Mouse (Mus musculus) embryonic facial prominence, embryonic 15.5 days (tissue): Measurements from ENCODE around the gene Dhps. TPM values are rescaled to one million over a fixed set of nuclear protein-coding genes. Genes with fewer than 3 reads are reported as not detected.
"Not testable (repeated sequence)": the region's sequence is repeated elsewhere in the genome, so short reads cannot be mapped to it uniquely, and the experiment has no call there.

Source experiments
- ATAC-seq: fragments of 200-750 bp; cut with Nextera tagmentation; 2 replicates; pipeline ENCODE4 v1.8.0; 2017; ENCODE audit warnings: low read depth, moderate TSS enrichment; ENCODE audit not compliant: insufficient number of reproducible peaks, low FRiP score, low TSS enrichment
- H3K27ac ChIP-seq: fragments of 300-500 bp; sonication (generic); replicated peaks from 2 replicates; pipeline ENCODE4 v1.5.1; 2015; ENCODE audit warnings: mild to moderate bottlenecking, inconsistent platforms
- H3K27me3 ChIP-seq: fragments of 300-500 bp; sonication (generic); 2 replicates; pipeline ENCODE4 v1.6.1; 2015; ENCODE audit warnings: inconsistent platforms
- H3K36me3 ChIP-seq: fragments of 300-500 bp; sonication (generic); 2 replicates; pipeline ENCODE4 v1.6.1; 2015; ENCODE audit warnings: mild to moderate bottlenecking, inconsistent platforms
- H3K4me1 ChIP-seq: fragments of 300-500 bp; sonication (generic); 2 replicates; pipeline ENCODE4 v1.6.1; 2015; ENCODE audit warnings: inconsistent platforms
- H3K4me2 ChIP-seq: fragments of 300-500 bp; sonication (generic); replicated peaks from 2 replicates; pipeline ENCODE4 v1.6.1; 2015; ENCODE audit warnings: mild to moderate bottlenecking, inconsistent platforms
- H3K4me3 ChIP-seq: fragments of 300-500 bp; sonication (generic); replicated peaks from 2 replicates; pipeline ENCODE4 v1.5.1; 2015; ENCODE audit warnings: mild to moderate bottlenecking, inconsistent platforms
- H3K9ac ChIP-seq: fragments of 300-500 bp; sonication (generic); 2 replicates; pipeline ENCODE4 v1.6.1; 2015; ENCODE audit warnings: inconsistent platforms
- H3K9me3 ChIP-seq: fragments of 300-500 bp; sonication (generic); replicated peaks from 2 replicates; pipeline ENCODE4 v1.6.1; 2016; ENCODE audit warnings: inconsistent platforms
- WGBS: fragments of 180-500 bp; shearing (Covaris S2); methylation state at CpG from one replicate; pipeline ENCODE4 v1.1.7; 2015; 5-methylcytosine and 5-hydroxymethylcytosine counted together
- polyA plus RNA-seq: library from polyadenylated mRNA; unstranded; fragments of >200 nt; fragmentation: Nextera tagmentation; extraction: Ambion mirVana; gene quantifications from 2 replicates; pipeline ENCODE4 v1.2.1, GENCODE M21; 2015

Dhps gene
- polyA plus RNA-seq, 1 experiment from 2014 or later: 57.9 TPM

GRCm38 (mm10) chr8:85080532-85081215 is 9.1 kb downstream of the Dhps start, which contains the start of gene Wdr83os:
TSS of gene Wdr83os (plus strand) at chr8:85080740.
- peak within 1 kb of the TSS; percentile 93 for H3K4me2 ChIP-seq
- H3K9ac ChIP-seq: peak within 1 kb of the TSS; percentile 93
- H3K27ac ChIP-seq: peak within 1 kb of the TSS; percentile 87
- no peaks in the 10 kb centered on the region for H3K27me3 ChIP-seq
- H3K4me3 ChIP-seq: peak within 1 kb of the TSS; percentile 83
- peaks cover 28% of the 10 kb centered on the region for H3K36me3 ChIP-seq
- H3K4me1 ChIP-seq: peaks cover 32% of the 10 kb centered on the region
- no peak for ATAC-seq
- H3K9me3 ChIP-seq: no peaks in the 10 kb centered on the region
- 0% methylated on average over 30 of the region's 30 CpGs for WGBS

- Histone ChIP-seq H3K4me2 (peak within 1 kb of the TSS; percentile 93), H3K27ac (peak within 1 kb of the TSS; percentile 87), H3K27me3 (no peaks in the 10 kb centered on the region), H3K4me1 (peaks cover 32% of the 10 kb centered on the region), H3K9me3 (no peaks in the 10 kb centered on the region), H3K4me3 (peak within 1 kb of the TSS; percentile 83), H3K36me3 (peaks cover 24% of the 10 kb centered on the region), H3K9ac (peak within 1 kb of the TSS; percentile 93)
- 0% methylated on average over 9 of the region's 9 CpGs for WGBS
- peak; percentile 44; the same call in 1 of the 2 replicates for ATAC-seq
Measured at GRCm38 (mm10) chr8:85081216-85081555, 9.6 kb downstream of the Dhps start, which contains the start of gene Wdr83. TSS of gene Wdr83 (minus strand) at chr8:85081306.

GRCm38 (mm10) chr8:85082169-85082568 is 10.6 kb downstream of the Dhps start:
- 91% methylated on average over 4 of the region's 4 CpGs for whole genome bisulfite sequencing
- not testable (repeated sequence) for ATAC-seq, H3K27me3 ChIP-seq, H3K9ac ChIP-seq, H3K9me3 ChIP-seq, H3K4me3 ChIP-seq, H3K4me2 ChIP-seq
- Histone ChIP-seq H3K36me3 (peaks cover 22% of the 10 kb centered on the region), H3K4me1 (peaks cover 32% of the 10 kb centered on the region), H3K27ac (0 out of 2 replicates have a peak overlapping the region, but pooled peaks have one; percentile 65)

- Histone ChIP-seq H3K27me3 (no peaks in the 10 kb centered on the region), H3K9ac (peak within 1 kb of the TSS; percentile 62), H3K4me3 (peak within 1 kb of the TSS; percentile 71), H3K4me2 (peak within 1 kb of the TSS; percentile 88), H3K27ac (peak within 1 kb of the TSS; percentile 65), H3K36me3 (peaks cover 25% of the 10 kb centered on the region), H3K9me3 (no peaks in the 10 kb centered on the region), H3K4me1 (peaks cover 32% of the 10 kb centered on the region)
- WGBS: under 1% methylated on average over 30 of the region's 30 CpGs
- ATAC-seq: peak; percentile 88
Measured at GRCm38 (mm10) chr8:85083108-85083813, 11.7 kb downstream of the Dhps start, which contains the start of gene Man2b1. TSS of gene Man2b1 (plus strand) at chr8:85083270.

GRCm38 (mm10) chr8:85084633-85085032 is 13.1 kb downstream of the Dhps start:
- H3K4me1 ChIP-seq: peaks cover 29% of the 10 kb centered on the region
- peaks cover 28% of the 10 kb centered on the region for H3K36me3 ChIP-seq
- H3K9ac ChIP-seq: no peak overlapping the region
- 86% methylated on average over 8 of the region's 8 CpGs for WGBS
- H3K27ac ChIP-seq: no peak overlapping the region
- no peak for ATAC-seq
- H3K4me3 ChIP-seq: no peak overlapping the region
- no peaks in the 10 kb centered on the region for H3K9me3 ChIP-seq
- H3K27me3 ChIP-seq: no peaks in the 10 kb centered on the region
- H3K4me2 ChIP-seq: no peak overlapping the region

- no peaks in the 10 kb centered on the region for H3K27me3 ChIP-seq
- peaks cover 33% of the 10 kb centered on the region for H3K36me3 ChIP-seq
- no peak for ATAC-seq
- H3K9ac ChIP-seq: no peak overlapping the region
- H3K4me1 ChIP-seq: peaks cover 23% of the 10 kb centered on the region
- H3K9me3 ChIP-seq: no peaks in the 10 kb centered on the region
- no peak overlapping the region for H3K27ac ChIP-seq
- 78% methylated on average over 3 of the region's 3 CpGs for WGBS
- H3K4me3 ChIP-seq: no peak overlapping the region
- no peak overlapping the region for H3K4me2 ChIP-seq
Measured at GRCm38 (mm10) chr8:85086238-85086637, 14.7 kb downstream of the Dhps start.

- Histone ChIP-seq H3K4me1 (peaks cover 5% of the 10 kb centered on the region), H3K4me2 (no peak overlapping the region), H3K36me3 (peaks cover 49% of the 10 kb centered on the region), H3K4me3 (no peak overlapping the region), H3K27ac (no peak overlapping the region), H3K9me3 (no peaks in the 10 kb centered on the region), H3K27me3 (no peaks in the 10 kb centered on the region), H3K9ac (no peak overlapping the region)
- 80% methylated on average over 2 of the region's 2 CpGs for WGBS
- ATAC-seq: no peak
Measured at GRCm38 (mm10) chr8:85088771-85089170, 17.2 kb downstream of the Dhps start.

GRCm38 (mm10) chr8:85090856-85091255 is 19.3 kb downstream of the Dhps start:
- H3K36me3 ChIP-seq: peaks cover 56% of the 10 kb centered on the region
- H3K27ac ChIP-seq: no peak overlapping the region
- H3K4me2 ChIP-seq: no peak overlapping the region
- 89% methylated on average over 11 of the region's 11 CpGs for WGBS
- H3K4me3 ChIP-seq: no peak overlapping the region
- H3K4me1 ChIP-seq: no peaks in the 10 kb centered on the region
- no peak overlapping the region for H3K9ac ChIP-seq
- H3K9me3 ChIP-seq: no peaks in the 10 kb centered on the region
- ATAC-seq: no peak
- no peaks in the 10 kb centered on the region for H3K27me3 ChIP-seq

- Histone ChIP-seq H3K36me3 (peaks cover 62% of the 10 kb centered on the region), H3K9ac (no peak overlapping the region), H3K4me3 (no peak overlapping the region), H3K27ac (no peak overlapping the region), H3K4me2 (no peak overlapping the region), H3K9me3 (no peaks in the 10 kb centered on the region), H3K4me1 (no peaks in the 10 kb centered on the region), H3K27me3 (no peaks in the 10 kb centered on the region)
- ATAC-seq: no peak
- 33% methylated on average over 21 of the region's 21 CpGs for WGBS
Measured at GRCm38 (mm10) chr8:85091526-85092090, 20.1 kb downstream of the Dhps start.

- H3K4me2 ChIP-seq: no peak overlapping the region
- no peaks in the 10 kb centered on the region for H3K9me3 ChIP-seq
- ATAC-seq: no peak
- H3K36me3 ChIP-seq: peaks cover 64% of the 10 kb centered on the region
- 92% methylated on average over 13 of the region's 13 CpGs for WGBS
- H3K4me3 ChIP-seq: no peak overlapping the region
- no peaks in the 10 kb centered on the region for H3K27me3 ChIP-seq
- H3K27ac ChIP-seq: no peak overlapping the region
- H3K4me1 ChIP-seq: no peaks in the 10 kb centered on the region
- no peak overlapping the region for H3K9ac ChIP-seq
Measured at GRCm38 (mm10) chr8:85095051-85095450, 23.5 kb downstream of the Dhps start.

- no peak overlapping the region for H3K4me2 ChIP-seq
- H3K4me1 ChIP-seq: no peaks in the 10 kb centered on the region
- 97% methylated on average over 7 of the region's 7 CpGs for WGBS
- no peaks in the 10 kb centered on the region for H3K9me3 ChIP-seq
- H3K27ac ChIP-seq: no peak overlapping the region
- H3K36me3 ChIP-seq: peaks cover 64% of the 10 kb centered on the region
- no peak overlapping the region for H3K9ac ChIP-seq
- no peaks in the 10 kb centered on the region for H3K27me3 ChIP-seq
- no peak for ATAC-seq
- H3K4me3 ChIP-seq: no peak overlapping the region
Measured at GRCm38 (mm10) chr8:85095566-85095965, 24.0 kb downstream of the Dhps start.
